Mouse (Mus musculus): ENCODE data around the gene Tet2. TPM values are rescaled to one million over a fixed set of nuclear protein-coding genes. Genes with fewer than 3 reads are reported as not detected.

The Tet2 gene
- polyA plus RNA-seq, 1 experiment from 2014 or later = 15.3 TPM

- Histone ChIP-seq H3K9me3 (replicated peaks) (no peaks in the 10 kb centered on the region), H3K36me3 (peaks cover 18% of the 10 kb centered on the region), H3K27me3 (replicated peaks) (no peaks in the 10 kb centered on the region), H3K9ac (no peak overlapping the region), H3K4me1 (replicated peaks) (peaks cover 22% of the 10 kb centered on the region), H3K4me2 (no peak overlapping the region), H3K4me3 (no peak overlapping the region), H3K27ac (ENCODE audit: poor library complexity, severe bottlenecking) (no peak overlapping the region)
- 85% methylated on average over 6 of the region's 6 CpGs for WGBS
- ATAC-seq (ENCODE audit: insufficient number of reproducible peaks, low FRiP score) = no peak
These were observed 27.5 kb downstream of the Tet2 start for GRCm38 (mm10) chr3:133517406-133517805.

DNA sequence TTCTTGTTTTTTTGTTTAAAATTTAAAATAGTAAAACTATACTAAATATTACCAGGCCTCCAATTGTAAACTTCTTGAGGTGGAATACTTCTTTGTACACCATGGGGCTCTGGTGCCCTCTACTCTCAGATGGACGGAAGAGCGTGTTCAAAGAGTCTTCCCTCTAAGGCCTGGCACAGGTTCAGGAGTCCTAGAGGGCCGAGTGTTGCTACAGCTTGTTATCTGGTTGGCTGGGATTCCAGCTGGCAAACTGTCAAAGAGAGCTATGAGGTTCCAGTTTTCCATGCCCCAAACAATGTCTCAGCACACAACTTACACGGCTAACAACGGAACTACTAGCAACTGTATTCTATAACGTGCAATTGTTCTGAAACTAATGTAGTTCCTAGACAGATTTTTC is 28.8 kb downstream of the Tet2 start:
- no peak overlapping the region for H3K4me2 ChIP-seq
- H3K27ac ChIP-seq (ENCODE audit: poor library complexity, severe bottlenecking) = no peak overlapping the region
- no peak overlapping the region for H3K4me3 ChIP-seq
- H3K9me3 ChIP-seq (replicated peaks) = no peaks in the 10 kb centered on the region
- H3K27me3 ChIP-seq (replicated peaks) = no peaks in the 10 kb centered on the region
- H3K4me1 ChIP-seq (replicated peaks) = peaks cover 17% of the 10 kb centered on the region
- ATAC-seq (ENCODE audit: insufficient number of reproducible peaks, low FRiP score) = peak; percentile 87
- no peak overlapping the region for H3K9ac ChIP-seq
- peaks cover 28% of the 10 kb centered on the region for H3K36me3 ChIP-seq
- WGBS = 28% methylated on average over 6 of the region's 6 CpGs

GRCm38 (mm10) chr3:133515204-133515969 is 29.6 kb downstream of the Tet2 start:
- ATAC-seq (ENCODE audit: insufficient number of reproducible peaks, low FRiP score) = no peak
- Histone ChIP-seq H3K4me1 (replicated peaks) (peaks cover 17% of the 10 kb centered on the region), H3K36me3 (peaks cover 28% of the 10 kb centered on the region), H3K9me3 (replicated peaks) (no peaks in the 10 kb centered on the region), H3K27me3 (replicated peaks) (no peaks in the 10 kb centered on the region), H3K27ac (ENCODE audit: poor library complexity, severe bottlenecking) (no peak overlapping the region), H3K4me3 (no peak overlapping the region), H3K4me2 (no peak overlapping the region), H3K9ac (no peak overlapping the region)
- 90% methylated on average over 8 of the region's 8 CpGs for WGBS

DNA sequence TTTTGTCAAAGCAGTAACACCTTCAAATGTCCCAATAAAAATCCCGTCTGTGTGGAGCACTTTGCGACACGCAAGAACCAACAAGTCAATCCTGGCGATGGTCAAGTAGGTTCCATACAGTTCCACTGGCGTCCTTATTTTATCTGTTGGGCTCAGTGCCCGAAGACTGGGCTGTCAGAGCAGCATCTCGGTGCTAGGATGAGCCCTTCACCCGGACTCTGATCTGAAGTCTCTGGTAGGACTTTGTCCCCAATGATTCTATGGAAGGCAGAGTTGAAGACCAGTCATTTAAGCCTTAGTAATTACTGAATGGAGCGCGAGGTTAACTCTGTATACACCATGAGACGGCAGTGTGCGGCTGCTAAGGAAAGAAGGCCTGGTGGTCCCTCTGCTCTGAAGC is 30.6 kb downstream of the Tet2 start:
- H3K36me3 ChIP-seq = peaks cover 28% of the 10 kb centered on the region
- H3K27me3 ChIP-seq (replicated peaks) = no peaks in the 10 kb centered on the region
- no peak overlapping the region for H3K27ac ChIP-seq (ENCODE audit: poor library complexity, severe bottlenecking)
- no peak overlapping the region for H3K4me3 ChIP-seq
- ATAC-seq (ENCODE audit: insufficient number of reproducible peaks, low FRiP score) = no peak
- WGBS = 90% methylated on average over 12 of the region's 12 CpGs
- H3K9me3 ChIP-seq (replicated peaks) = no peaks in the 10 kb centered on the region
- no peak overlapping the region for H3K9ac ChIP-seq
- no peak overlapping the region for H3K4me2 ChIP-seq
- peaks cover 17% of the 10 kb centered on the region for H3K4me1 ChIP-seq (replicated peaks)

- Histone ChIP-seq H3K4me1 (replicated peaks) (peaks cover 17% of the 10 kb centered on the region), H3K27ac (ENCODE audit: poor library complexity, severe bottlenecking) (no peak overlapping the region), H3K4me2 (no peak overlapping the region), H3K27me3 (replicated peaks) (no peaks in the 10 kb centered on the region), H3K9ac (no peak overlapping the region), H3K4me3 (no peak overlapping the region), H3K36me3 (peaks cover 28% of the 10 kb centered on the region), H3K9me3 (replicated peaks) (no peaks in the 10 kb centered on the region)
- ATAC-seq (ENCODE audit: insufficient number of reproducible peaks, low FRiP score) = no peak
- WGBS = 76% methylated on average over 7 of the region's 7 CpGs
These were observed 31.5 kb downstream of the Tet2 start for GRCm38 (mm10) chr3:133513475-133513874.

- H3K9ac ChIP-seq = no peak overlapping the region
- 85% methylated on average over 4 of the region's 4 CpGs for WGBS
- no peaks in the 10 kb centered on the region for H3K9me3 ChIP-seq (replicated peaks)
These were observed 34.6 kb downstream of the Tet2 start for GRCm38 (mm10) chr3:133510368-133510767.

GRCm38 (mm10) chr3:133509796-133510195 is 35.1 kb downstream of the Tet2 start:
- Histone ChIP-seq H3K27me3 (replicated peaks) (no peaks in the 10 kb centered on the region), H3K9me3 (replicated peaks) (no peaks in the 10 kb centered on the region), H3K4me2 (no peak overlapping the region), H3K36me3 (peaks cover 44% of the 10 kb centered on the region), H3K4me3 (no peak overlapping the region), H3K9ac (no peak overlapping the region), H3K4me1 (replicated peaks) (0 out of 2 replicates have a peak, but pooled peaks cover 4% of the 10 kb centered on the region), H3K27ac (ENCODE audit: poor library complexity, severe bottlenecking) (no peak overlapping the region)
- no peak for ATAC-seq (ENCODE audit: insufficient number of reproducible peaks, low FRiP score)
- 82% methylated on average over 2 of the region's 2 CpGs for WGBS

More at GRCm38 (mm10) chr3:133510368-133510767, 34.6 kb downstream of the Tet2 start:
- no peak overlapping the region for H3K4me2 ChIP-seq
- no peak overlapping the region for H3K27ac ChIP-seq (ENCODE audit: poor library complexity, severe bottlenecking)
- no peak overlapping the region for H3K4me3 ChIP-seq
- peaks cover 44% of the 10 kb centered on the region for H3K36me3 ChIP-seq
- ATAC-seq (ENCODE audit: insufficient number of reproducible peaks, low FRiP score) = no peak
- H3K27me3 ChIP-seq (replicated peaks) = no peaks in the 10 kb centered on the region
- 0 out of 2 replicates have a peak, but pooled peaks cover 4% of the 10 kb centered on the region for H3K4me1 ChIP-seq (replicated peaks)

DNA sequence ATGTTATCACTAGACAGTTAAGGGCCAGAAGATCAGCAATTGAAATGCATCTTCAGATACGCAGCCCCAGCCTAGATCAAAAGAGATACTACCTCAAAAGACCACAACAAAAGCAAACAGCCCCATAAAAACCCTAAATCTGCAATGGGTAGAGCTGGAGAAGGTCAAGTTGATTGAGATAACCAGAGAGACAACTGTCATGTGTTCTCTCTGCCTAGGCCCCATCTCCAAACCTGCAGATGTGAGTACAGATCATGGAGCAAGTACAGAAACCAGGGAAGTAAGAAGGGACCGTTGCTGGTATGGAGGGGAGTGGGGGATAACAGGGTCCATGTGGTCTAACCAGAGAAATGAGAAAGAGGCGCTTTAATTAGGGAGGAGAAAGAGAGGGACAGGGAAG is 36.1 kb downstream of the Tet2 start:
- Histone ChIP-seq H3K9me3 (replicated peaks) (no peaks in the 10 kb centered on the region), H3K27ac (ENCODE audit: poor library complexity, severe bottlenecking) (no peak overlapping the region), H3K4me3 (no peak overlapping the region), H3K9ac (no peak overlapping the region), H3K36me3 (peaks cover 39% of the 10 kb centered on the region), H3K4me1 (replicated peaks) (no peaks in the 10 kb centered on the region), H3K27me3 (replicated peaks) (no peaks in the 10 kb centered on the region), H3K4me2 (no peak overlapping the region)
- 86% methylated on average over 3 of the region's 3 CpGs for WGBS
- no peak for ATAC-seq (ENCODE audit: insufficient number of reproducible peaks, low FRiP score)

DNA sequence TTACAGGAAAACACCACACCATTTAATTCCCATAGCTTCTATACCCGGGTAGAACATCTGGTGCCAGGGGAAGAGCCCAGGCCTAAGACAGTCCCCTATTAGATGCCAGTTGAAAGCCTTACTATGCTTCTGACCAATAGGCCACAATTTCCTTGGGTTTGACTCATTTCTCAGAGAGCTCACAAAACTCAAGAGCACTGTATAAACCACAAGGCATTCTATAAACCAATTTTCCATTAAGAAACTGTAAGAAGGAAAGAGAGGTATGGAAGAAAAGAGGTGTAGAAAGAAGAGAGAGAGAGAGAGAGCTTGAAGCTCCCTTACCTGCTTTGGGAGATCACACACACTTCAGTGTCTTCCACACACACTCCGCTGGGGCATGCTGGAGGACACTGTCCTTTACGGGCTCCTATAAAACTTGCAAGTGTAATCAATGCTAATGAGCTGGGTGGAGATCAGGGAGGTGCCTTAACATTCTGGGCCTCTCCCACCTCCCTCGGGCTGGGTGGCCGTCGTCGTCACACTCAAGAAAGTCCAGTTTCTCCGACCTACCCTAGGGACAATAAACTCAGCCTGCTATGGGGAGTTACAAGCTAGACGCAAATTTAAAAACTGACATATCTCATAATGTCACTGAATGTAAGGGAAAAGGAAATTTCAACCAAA is 38.5 kb downstream of the Tet2 start:
- Histone ChIP-seq H3K4me2 (no peak overlapping the region), H3K27ac (ENCODE audit: poor library complexity, severe bottlenecking) (no peak overlapping the region), H3K9me3 (replicated peaks) (no peaks in the 10 kb centered on the region), H3K36me3 (peaks cover 19% of the 10 kb centered on the region), H3K27me3 (replicated peaks) (no peaks in the 10 kb centered on the region), H3K4me3 (no peak overlapping the region), H3K9ac (no peak overlapping the region), H3K4me1 (replicated peaks) (no peaks in the 10 kb centered on the region)
- ATAC-seq (ENCODE audit: insufficient number of reproducible peaks, low FRiP score) = no peak
- WGBS = 80% methylated on average over 9 of the region's 9 CpGs

DNA sequence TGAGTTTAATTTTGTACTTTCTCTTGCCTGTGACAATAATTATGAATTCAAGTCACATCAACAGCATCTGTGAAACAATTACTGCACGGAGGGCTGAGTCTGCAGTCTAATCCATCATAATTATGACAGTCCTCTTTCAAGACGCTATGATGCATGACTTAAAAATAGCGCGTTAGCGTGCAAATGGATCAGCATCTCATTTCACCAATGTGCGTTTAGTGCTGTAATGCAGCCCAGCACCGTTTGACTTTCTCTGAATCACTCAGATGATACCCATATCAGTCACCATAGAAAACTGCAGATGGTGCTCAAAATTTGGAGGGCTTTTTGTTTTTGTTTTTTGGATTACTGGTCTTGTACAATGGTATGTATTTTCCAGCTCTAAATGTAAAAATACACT is 48.0 kb downstream of the Tet2 start:
- H3K27me3 ChIP-seq (replicated peaks) = no peaks in the 10 kb centered on the region
- no peak for ATAC-seq (ENCODE audit: insufficient number of reproducible peaks, low FRiP score)
- no peaks in the 10 kb centered on the region for H3K9me3 ChIP-seq (replicated peaks)
- H3K9ac ChIP-seq = no peak overlapping the region
- no peak overlapping the region for H3K27ac ChIP-seq (ENCODE audit: poor library complexity, severe bottlenecking)
- H3K36me3 ChIP-seq = peaks cover 3% of the 10 kb centered on the region; the same call in 1 of the 2 replicates
- H3K4me1 ChIP-seq (replicated peaks) = 0 out of 2 replicates have a peak, but pooled peaks cover 4% of the 10 kb centered on the region
- whole genome bisulfite sequencing = 82% methylated on average over 7 of the region's 7 CpGs
- H3K4me3 ChIP-seq = no peak overlapping the region
- no peak overlapping the region for H3K4me2 ChIP-seq

- no peak for ATAC-seq (ENCODE audit: insufficient number of reproducible peaks, low FRiP score)
These were observed 53.6 kb downstream of the Tet2 start for GRCm38 (mm10) chr3:133491370-133491769.

More at GRCm38 (mm10) chr3:133491370-133491769, 53.6 kb downstream of the Tet2 start:
- H3K9ac ChIP-seq = no peak overlapping the region
- H3K27me3 ChIP-seq (replicated peaks) = no peaks in the 10 kb centered on the region
- H3K27ac ChIP-seq (ENCODE audit: poor library complexity, severe bottlenecking) = no peak overlapping the region
- no peaks in the 10 kb centered on the region for H3K9me3 ChIP-seq (replicated peaks)
- H3K36me3 ChIP-seq = peaks cover 28% of the 10 kb centered on the region
- H3K4me1 ChIP-seq (replicated peaks) = no peaks in the 10 kb centered on the region
- H3K4me2 ChIP-seq = no peak overlapping the region
- no peak overlapping the region for H3K4me3 ChIP-seq
- WGBS = 81% methylated on average over 2 of the region's 2 CpGs
